Mouse (Mus musculus): ENCODE data around the gene Adgrv1.
A peak's percentile ranks its signal among the peaks of the same experiment; 100 is the strongest.

Gene Adgrv1

GRCm38 (mm10) chr13:81133336-81133735 is 499.6 kb downstream of the Adgrv1 start:
- DNase-seq: peak; percentile 49

- no peak for DNase-seq
Observed at GRCm38 (mm10) chr13:81132691-81133090, 500.3 kb downstream of the Adgrv1 start.

GRCm38 (mm10) chr13:81131860-81132259 is 501.1 kb downstream of the Adgrv1 start:
- peak; percentile 36 for DNase-seq

- DNase-seq: no peak
Observed at GRCm38 (mm10) chr13:81130742-81131524, 502.0 kb downstream of the Adgrv1 start.

- DNase-seq: no peak
Observed at GRCm38 (mm10) chr13:81125846-81126245, 507.1 kb downstream of the Adgrv1 start.

GRCm38 (mm10) chr13:81122238-81122637 is 510.7 kb downstream of the Adgrv1 start:
- no peak for DNase-seq

GRCm38 (mm10) chr13:81110479-81110878 is 522.5 kb downstream of the Adgrv1 start:
- DNase-seq: no peak

GRCm38 (mm10) chr13:81109676-81110075 is 523.3 kb downstream of the Adgrv1 start:
- no peak for DNase-seq

GRCm38 (mm10) chr13:81108526-81109302 is 524.2 kb downstream of the Adgrv1 start:
- DNase-seq: peak; percentile 52

- peak; percentile 46 for DNase-seq
Observed at GRCm38 (mm10) chr13:81107436-81107835, 525.5 kb downstream of the Adgrv1 start.

- DNase-seq: peak; percentile 87
Observed at GRCm38 (mm10) chr13:81103794-81104193, 529.2 kb downstream of the Adgrv1 start.

GRCm38 (mm10) chr13:81096424-81096823 is 536.5 kb downstream of the Adgrv1 start:
- DNase-seq: no peak

GRCm38 (mm10) chr13:81094513-81094912 is 538.4 kb downstream of the Adgrv1 start:
- DNase-seq: peak; percentile 50

GRCm38 (mm10) chr13:81090051-81090836 is 542.7 kb downstream of the Adgrv1 start:
- peak; percentile 31 for DNase-seq

GRCm38 (mm10) chr13:81086969-81087682 is 545.8 kb downstream of the Adgrv1 start:
- no peak for DNase-seq

- DNase-seq: no peak
Observed at GRCm38 (mm10) chr13:81072214-81072613, 560.7 kb downstream of the Adgrv1 start.

- no peak for DNase-seq
Observed at GRCm38 (mm10) chr13:81051448-81051847, 581.5 kb downstream of the Adgrv1 start.

GRCm38 (mm10) chr13:81050911-81051310 is 582.0 kb downstream of the Adgrv1 start:
- DNase-seq: no peak

- no peak for DNase-seq
Observed at GRCm38 (mm10) chr13:81045345-81045744, 587.6 kb downstream of the Adgrv1 start.

Data from lung, postnatal 10 days (tissue).